Mouse (Mus musculus) liver, postnatal 0 days (tissue): ENCODE data around the gene Amh. TPM values are rescaled to one million over a fixed set of nuclear protein-coding genes. Genes with fewer than 3 reads are reported as not detected.

ENCODE experiments used
- ATAC-seq: fragments of 200-750 bp; cut with Nextera tagmentation; 2 replicates; pipeline ENCODE4 v1.8.0; 2017; ENCODE audit warnings: mild to moderate bottlenecking, moderate library complexity
- DNase-seq: peaks from one replicate; pipeline ENCODE4 v3.0.0-alpha.2; 2016
- H3K27ac ChIP-seq: fragments of 300-500 bp; sonication (generic); 2 replicates; pipeline ENCODE4 v1.5.1; 2014; ENCODE audit warnings: antibody characterized with exemption, moderate library complexity, mild to moderate bottlenecking, low read depth
- H3K27me3 ChIP-seq: fragments of 300-500 bp; sonication (generic); 2 replicates; pipeline ENCODE4 v1.6.1; 2014; ENCODE audit warnings: low read length, control low read depth, mixed read lengths; ENCODE audit not compliant: insufficient read depth
- H3K36me3 ChIP-seq: fragments of 300-500 bp; sonication (generic); replicated peaks from 2 replicates; pipeline ENCODE4 v1.6.1; 2014; ENCODE audit warnings: mild to moderate bottlenecking, control low read depth, low read length, moderate library complexity, mixed read lengths; ENCODE audit not compliant: insufficient read depth
- H3K4me1 ChIP-seq: fragments of 300-500 bp; sonication (generic); 2 replicates; pipeline ENCODE4 v1.6.1; 2014; ENCODE audit warnings: antibody characterized with exemption, mild to moderate bottlenecking, control low read depth; ENCODE audit not compliant: insufficient read depth
- H3K4me2 ChIP-seq: fragments of 300-500 bp; sonication (generic); 2 replicates; pipeline ENCODE4 v1.6.1; 2014; ENCODE audit warnings: low read depth, mild to moderate bottlenecking, low read length, moderate library complexity, mixed read lengths
- H3K4me3 ChIP-seq: fragments of 300-500 bp; sonication (generic); 2 replicates; pipeline ENCODE4 v1.5.1; 2014; ENCODE audit warnings: low read depth, low read length
- H3K9ac ChIP-seq: fragments of 300-500 bp; sonication (generic); replicated peaks from 2 replicates; pipeline ENCODE4 v1.6.1; 2014; ENCODE audit warnings: mild to moderate bottlenecking, moderate library complexity
- H3K9me3 ChIP-seq: fragments of 300-500 bp; sonication (generic); 2 replicates; pipeline ENCODE4 v1.6.1; 2016; ENCODE audit warnings: mild to moderate bottlenecking, control low read depth, low read length, mixed read lengths
- CTCF ChIP-seq: sonication (generic); IDR thresholded peaks from 2 replicates; pipeline ENCODE4 v1.5.1; 2016; ENCODE audit warnings: antibody characterized with exemption, low read depth
- EP300 ChIP-seq: IDR thresholded peaks from 2 replicates; pipeline ENCODE4 v1.6.1; 2016; ENCODE audit warnings: antibody characterized with exemption, low read depth, mild to moderate bottlenecking
- WGBS: fragments of 180-500 bp; shearing (Covaris S2); extraction: QIAGEN DNeasy Blood & Tissue Kit; methylation state at CpG from one replicate; pipeline ENCODE4 v1.1.7; 2014; ENCODE audit not compliant: insufficient replicate concordance; 5-methylcytosine and 5-hydroxymethylcytosine counted together
- polyA plus RNA-seq: library from polyadenylated mRNA; unstranded; fragments of >200 nt; fragmentation: Nextera tagmentation; extraction: Ambion mirVana; gene quantifications from 2 replicates; pipeline ENCODE4 v1.2.1, GENCODE M21; 2015

Gene Amh
- polyA plus RNA-seq, 1 experiment from 2014 or later = 0.06 TPM

- Histone ChIP-seq H3K4me1 (peaks cover 27% of the 10 kb centered on the region), H3K27ac (no peak overlapping the region), H3K4me3 (peak overlapping the region; percentile 32), H3K4me2 (peak overlapping the region; percentile 76), H3K36me3 (peaks cover 32% of the 10 kb centered on the region), H3K9ac (no peak overlapping the region; the same call in 1 of the 2 replicates), H3K27me3 (peaks cover 32% of the 10 kb centered on the region), H3K9me3 (no peaks in the 10 kb centered on the region)
- peak; percentile 66 for DNase-seq
- TF ChIP-seq EP300 = no peak
- TF ChIP-seq CTCF = 0 out of 2 replicates have a peak, but pooled peaks have one; percentile 12
- ATAC-seq = peak; percentile 55
- WGBS = 5% methylated on average over 53 of the region's 58 CpGs
Measured at GRCm38 (mm10) chr10:80807057-80807627, 2.1 kb downstream of the Amh start.

- Histone ChIP-seq H3K27me3 (peaks cover 32% of the 10 kb centered on the region), H3K9ac (0 out of 2 replicates have a peak overlapping the region, but pooled peaks have one; percentile 21), H3K36me3 (peaks cover 21% of the 10 kb centered on the region), H3K9me3 (no peaks in the 10 kb centered on the region), H3K4me1 (peaks cover 27% of the 10 kb centered on the region), H3K4me2 (peak overlapping the region; percentile 76), H3K4me3 (peak overlapping the region; percentile 8; the same call in 1 of the 2 replicates), H3K27ac (no peak overlapping the region)
- TF ChIP-seq EP300 (no peak), CTCF (no peak)
- no peak for ATAC-seq
- no peak for DNase-seq
- WGBS = 23% methylated on average over 40 of the region's 40 CpGs
Measured at GRCm38 (mm10) chr10:80808099-80808984, 3.3 kb downstream of the Amh start.

GRCm38 (mm10) chr10:80808985-80809632 is 4.1 kb downstream of the Amh start:
- H3K27me3 ChIP-seq = peaks cover 32% of the 10 kb centered on the region
- 13% methylated on average over 18 of the region's 18 CpGs for WGBS
- no peaks in the 10 kb centered on the region for H3K9me3 ChIP-seq
- H3K27ac ChIP-seq = no peak overlapping the region
- TF ChIP-seq EP300 (no peak), CTCF (no peak)
- H3K4me1 ChIP-seq = peaks cover 27% of the 10 kb centered on the region
- H3K4me2 ChIP-seq = peak overlapping the region; percentile 44
- peak overlapping the region; percentile 8; the same call in 1 of the 2 replicates for H3K4me3 ChIP-seq
- DNase-seq = no peak
- no peak overlapping the region for H3K9ac ChIP-seq
- H3K36me3 ChIP-seq = peaks cover 13% of the 10 kb centered on the region; the same call in 1 of the 2 replicates
- ATAC-seq = no peak

- Histone ChIP-seq H3K27ac (no peak overlapping the region), H3K4me1 (peaks cover 27% of the 10 kb centered on the region), H3K27me3 (peaks cover 32% of the 10 kb centered on the region), H3K4me3 (no peak overlapping the region), H3K36me3 (peaks cover 3% of the 10 kb centered on the region; the same call in 1 of the 2 replicates), H3K9me3 (no peaks in the 10 kb centered on the region), H3K4me2 (no peak overlapping the region), H3K9ac (no peak overlapping the region)
- no peak for DNase-seq
- 9% methylated on average over 19 of the region's 20 CpGs for WGBS
- TF ChIP-seq CTCF = no peak
- TF ChIP-seq EP300 = no peak
- no peak for ATAC-seq
Measured at GRCm38 (mm10) chr10:80810084-80810483, 5.0 kb downstream of the Amh start.

GRCm38 (mm10) chr10:80812391-80813041 is 7.5 kb downstream of the Amh start:
- DNase-seq (no peak), ATAC-seq (no peak)
- 49% methylated on average over 5 of the region's 5 CpGs for WGBS

More at GRCm38 (mm10) chr10:80812391-80813041, 7.5 kb downstream of the Amh start:
- Histone ChIP-seq H3K4me3 (no peak overlapping the region), H3K9me3 (no peaks in the 10 kb centered on the region), H3K27me3 (peaks cover 30% of the 10 kb centered on the region), H3K4me1 (peaks cover 11% of the 10 kb centered on the region), H3K9ac (no peak overlapping the region), H3K4me2 (no peak overlapping the region), H3K27ac (no peak overlapping the region), H3K36me3 (no peaks in the 10 kb centered on the region)
- TF ChIP-seq CTCF (no peak), EP300 (no peak)
